Mouse (Mus musculus): ENCODE data around the gene Cldn1. TPM values are rescaled to one million over a fixed set of nuclear protein-coding genes. Genes with fewer than 3 reads are reported as not detected.

Gene Cldn1
- polyA plus RNA-seq, 1 experiment, result 17.7 TPM

DNA sequence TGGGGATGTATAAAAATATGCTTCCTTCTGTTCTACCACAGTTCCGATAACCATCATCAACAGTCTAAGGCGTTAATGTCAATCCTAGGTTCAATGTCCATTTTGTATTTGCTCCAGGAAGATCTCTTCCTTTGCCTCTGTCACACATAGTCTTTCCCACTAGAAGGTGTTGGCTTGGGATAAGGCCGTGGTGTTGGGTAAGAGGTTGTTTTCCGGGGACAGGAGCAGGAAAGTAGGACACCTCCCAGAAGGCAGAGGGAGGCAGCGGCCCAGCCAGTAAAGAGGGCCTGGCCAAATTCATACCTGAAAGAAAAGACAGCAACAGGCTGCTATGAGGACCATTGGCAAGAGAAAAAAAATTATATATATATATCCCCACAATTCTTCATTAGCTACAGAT is 12.7 kb downstream of the Cldn1 start:
- WGBS, result 86% methylated on average over 5 of the region's 5 CpGs
- Histone ChIP-seq H3K4me3 (ENCODE audit: insufficient read depth, low read depth, low read length) (no peak overlapping the region), H3K36me3 (ENCODE audit: control insufficient read depth, insufficient read depth, low read length) (no peaks in the 10 kb centered on the region), H3K4me1 (ENCODE audit: control insufficient read depth, insufficient read depth, low read length) (peaks cover 9% of the 10 kb centered on the region; the same call in 1 of the 2 replicates), H3K27me3 (replicated peaks; ENCODE audit: control insufficient read depth, insufficient read depth, low read length) (no peaks in the 10 kb centered on the region), H3K27ac (ENCODE audit: insufficient read depth, low read depth, low read length) (peak overlapping the region; percentile 45; the same call in 1 of the 2 replicates)
- no peak for TF ChIP-seq POLR2A (IDR thresholded peaks at IDR 0.05; ENCODE audit: low read depth, low read length)
- TF ChIP-seq CTCF (conservative IDR thresholded peaks at IDR 0.05; ENCODE audit: insufficient read depth, insufficient read length, low read depth, low read length), result no peak
- DNase-seq, result no peak

DNA sequence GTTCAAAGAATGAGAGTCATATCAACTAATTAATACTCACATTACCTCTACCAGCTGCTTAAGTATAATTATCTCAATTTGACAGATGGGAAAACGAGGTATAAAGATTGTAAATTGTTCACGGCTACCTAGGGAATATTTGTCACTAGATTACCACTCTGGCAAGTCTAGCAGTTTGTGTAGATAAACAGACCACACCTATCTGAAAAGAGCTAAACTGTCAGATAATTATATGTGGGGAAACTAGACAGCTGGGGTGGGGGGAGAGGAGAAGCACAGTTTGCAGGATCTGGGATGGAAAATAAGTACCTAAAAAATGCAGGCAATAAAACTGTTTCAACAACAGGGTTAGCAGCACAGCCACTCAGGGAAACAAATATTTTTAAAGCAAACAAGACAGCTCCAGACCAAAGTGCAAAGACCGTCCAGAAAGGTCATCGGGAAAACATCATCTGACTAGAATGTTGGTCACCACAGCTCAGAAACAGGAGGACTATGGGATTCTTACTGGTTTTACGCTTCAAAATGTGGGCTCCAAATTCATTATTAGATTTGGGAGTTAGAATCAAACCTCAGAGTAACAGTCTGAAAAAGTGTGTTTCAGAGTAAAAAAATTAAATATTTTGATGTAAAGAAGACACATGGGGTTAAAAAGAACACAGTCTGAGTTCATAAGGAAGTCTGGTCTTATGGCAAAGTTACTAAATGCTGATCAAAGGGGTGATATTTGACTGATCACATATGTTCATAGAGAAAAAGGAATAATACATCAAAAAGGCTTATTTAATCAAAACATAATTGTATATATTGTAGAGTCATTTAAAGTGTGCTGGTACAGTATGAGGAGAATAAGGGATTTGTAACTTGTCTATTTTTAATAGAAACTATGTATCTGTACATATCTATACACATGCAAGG is 13.5 kb downstream of the Cldn1 start:
- Histone ChIP-seq H3K4me1 (ENCODE audit: control insufficient read depth, insufficient read depth, low read length) (peaks cover 9% of the 10 kb centered on the region; the same call in 1 of the 2 replicates), H3K36me3 (ENCODE audit: control insufficient read depth, insufficient read depth, low read length) (no peaks in the 10 kb centered on the region), H3K27ac (ENCODE audit: insufficient read depth, low read depth, low read length) (peak overlapping the region; percentile 74; the same call in 1 of the 2 replicates), H3K27me3 (replicated peaks; ENCODE audit: control insufficient read depth, insufficient read depth, low read length) (no peaks in the 10 kb centered on the region), H3K4me3 (ENCODE audit: insufficient read depth, low read depth, low read length) (no peak overlapping the region)
- TF ChIP-seq POLR2A (IDR thresholded peaks at IDR 0.05; ENCODE audit: low read depth, low read length) (no peak), CTCF (conservative IDR thresholded peaks at IDR 0.05; ENCODE audit: insufficient read depth, insufficient read length, low read depth, low read length) (no peak)
- DNase-seq, result peak; percentile 84
- WGBS, result 41% methylated on average over 5 of the region's 5 CpGs

DNA sequence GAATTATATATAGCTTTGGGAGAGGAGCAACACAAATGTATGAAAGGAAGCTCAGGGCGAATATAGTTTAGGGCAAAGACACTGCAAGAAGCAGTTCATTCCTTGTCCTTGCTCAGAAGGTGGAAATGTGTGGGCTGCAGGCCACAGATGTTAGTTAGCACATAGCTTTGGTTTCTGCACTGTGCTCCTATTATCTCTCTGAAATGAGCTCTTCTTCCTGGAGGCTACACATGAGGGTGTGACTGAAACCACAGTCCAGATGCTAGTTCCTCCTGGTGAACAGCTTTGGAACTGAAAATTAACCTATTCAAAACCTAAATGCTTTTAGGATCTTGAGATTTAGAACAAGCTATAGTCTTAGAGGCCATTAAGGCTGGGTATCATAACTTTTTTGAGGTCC is 16.1 kb downstream of the Cldn1 start:
- DNase-seq, result no peak
- 82% methylated on average over 1 of the region's 1 CpGs for WGBS
- Histone ChIP-seq H3K4me1 (ENCODE audit: control insufficient read depth, insufficient read depth, low read length) (peaks cover 9% of the 10 kb centered on the region; the same call in 1 of the 2 replicates), H3K4me3 (ENCODE audit: insufficient read depth, low read depth, low read length) (no peak overlapping the region), H3K27ac (ENCODE audit: insufficient read depth, low read depth, low read length) (no peak overlapping the region), H3K27me3 (replicated peaks; ENCODE audit: control insufficient read depth, insufficient read depth, low read length) (no peaks in the 10 kb centered on the region), H3K36me3 (ENCODE audit: control insufficient read depth, insufficient read depth, low read length) (no peaks in the 10 kb centered on the region)
- TF ChIP-seq POLR2A (IDR thresholded peaks at IDR 0.05; ENCODE audit: low read depth, low read length) (no peak), CTCF (conservative IDR thresholded peaks at IDR 0.05; ENCODE audit: insufficient read depth, insufficient read length, low read depth, low read length) (no peak)

DNA sequence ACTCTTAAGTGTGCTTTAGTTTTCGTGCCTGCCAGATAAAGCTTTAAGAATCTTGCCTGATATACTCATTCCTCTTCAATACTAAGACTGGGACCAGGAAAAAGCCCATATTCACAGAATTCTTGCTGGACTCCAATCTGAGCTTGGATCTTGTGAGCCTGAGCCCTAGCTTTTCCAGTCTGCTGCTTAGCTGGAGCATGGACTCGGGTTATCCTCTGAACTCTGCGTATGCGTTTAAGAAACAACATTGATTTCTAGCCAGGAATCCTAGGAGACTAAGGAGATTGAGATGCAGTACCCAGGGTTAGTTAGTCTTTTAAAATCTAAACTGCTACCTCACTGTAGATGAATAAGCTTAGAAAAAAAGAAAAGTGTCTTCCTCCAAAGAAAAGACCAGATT is 20.9 kb downstream of the Cldn1 start:
- DNase-seq, result peak; percentile 72
- Histone ChIP-seq H3K27me3 (replicated peaks; ENCODE audit: control insufficient read depth, insufficient read depth, low read length) (no peaks in the 10 kb centered on the region), H3K36me3 (ENCODE audit: control insufficient read depth, insufficient read depth, low read length) (no peaks in the 10 kb centered on the region), H3K4me3 (ENCODE audit: insufficient read depth, low read depth, low read length) (no peak overlapping the region), H3K4me1 (ENCODE audit: control insufficient read depth, insufficient read depth, low read length) (peaks cover 3% of the 10 kb centered on the region; the same call in 1 of the 2 replicates), H3K27ac (ENCODE audit: insufficient read depth, low read depth, low read length) (no peak overlapping the region)
- 60% methylated on average over 4 of the region's 4 CpGs for WGBS
- TF ChIP-seq CTCF (conservative IDR thresholded peaks at IDR 0.05; ENCODE audit: insufficient read depth, insufficient read length, low read depth, low read length), result no peak
- TF ChIP-seq POLR2A (IDR thresholded peaks at IDR 0.05; ENCODE audit: low read depth, low read length), result no peak

- 85% methylated on average over 1 of the region's 1 CpGs for WGBS
- TF ChIP-seq CTCF (conservative IDR thresholded peaks at IDR 0.05; ENCODE audit: insufficient read depth, insufficient read length, low read depth, low read length) (no peak), POLR2A (IDR thresholded peaks at IDR 0.05; ENCODE audit: low read depth, low read length) (no peak)
Observed at GRCm38 (mm10) chr16:26348809-26349208, 22.8 kb downstream of the Cldn1 start.

GRCm38 (mm10) chr16:26316281-26316680 is 55.4 kb downstream of the Cldn1 start:
- Histone ChIP-seq H3K4me1 (ENCODE audit: control insufficient read depth, insufficient read depth, low read length) (no peaks in the 10 kb centered on the region), H3K27ac (ENCODE audit: insufficient read depth, low read depth, low read length) (no peak overlapping the region), H3K4me3 (ENCODE audit: insufficient read depth, low read depth, low read length) (no peak overlapping the region), H3K36me3 (ENCODE audit: control insufficient read depth, insufficient read depth, low read length) (no peaks in the 10 kb centered on the region), H3K27me3 (replicated peaks; ENCODE audit: control insufficient read depth, insufficient read depth, low read length) (no peaks in the 10 kb centered on the region)
- 66% methylated on average over 7 of the region's 7 CpGs for WGBS
- no peak for TF ChIP-seq POLR2A (IDR thresholded peaks at IDR 0.05; ENCODE audit: low read depth, low read length)
- no peak for TF ChIP-seq CTCF (conservative IDR thresholded peaks at IDR 0.05; ENCODE audit: insufficient read depth, insufficient read length, low read depth, low read length)
- no peak for DNase-seq

More at GRCm38 (mm10) chr16:26348809-26349208, 22.8 kb downstream of the Cldn1 start:
- no peak overlapping the region for H3K27ac ChIP-seq (ENCODE audit: insufficient read depth, low read depth, low read length)
- no peak overlapping the region for H3K4me3 ChIP-seq (ENCODE audit: insufficient read depth, low read depth, low read length)
- peak; percentile 17 for DNase-seq
- peaks cover 3% of the 10 kb centered on the region; the same call in 1 of the 2 replicates for H3K4me1 ChIP-seq (ENCODE audit: control insufficient read depth, insufficient read depth, low read length)
- H3K36me3 ChIP-seq (ENCODE audit: control insufficient read depth, insufficient read depth, low read length), result no peaks in the 10 kb centered on the region
- no peaks in the 10 kb centered on the region for H3K27me3 ChIP-seq (replicated peaks; ENCODE audit: control insufficient read depth, insufficient read depth, low read length)

DNA sequence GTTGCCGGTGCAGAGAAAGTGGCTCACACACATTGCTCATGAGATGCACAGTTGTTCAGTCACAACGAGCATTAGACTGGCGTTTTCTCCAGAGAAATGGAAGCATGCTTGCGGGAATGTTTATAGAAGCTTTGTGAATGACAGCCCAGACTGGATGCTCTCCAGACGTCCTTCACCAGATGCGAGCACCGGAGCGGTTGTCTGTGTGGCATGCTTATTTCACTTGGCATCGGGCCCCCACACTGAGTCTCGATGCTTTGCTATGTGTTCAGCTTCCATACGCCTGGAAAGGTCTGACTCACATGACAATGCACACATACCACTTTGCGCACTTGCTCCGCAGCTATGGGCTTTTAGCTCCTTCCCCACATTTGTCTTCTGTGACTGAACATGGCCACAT is 56.8 kb downstream of the Cldn1 start:
- no peaks in the 10 kb centered on the region for H3K4me1 ChIP-seq (ENCODE audit: control insufficient read depth, insufficient read depth, low read length)
- H3K36me3 ChIP-seq (ENCODE audit: control insufficient read depth, insufficient read depth, low read length), result no peaks in the 10 kb centered on the region
- no peak for DNase-seq
- no peak overlapping the region for H3K4me3 ChIP-seq (ENCODE audit: insufficient read depth, low read depth, low read length)
- no peaks in the 10 kb centered on the region for H3K27me3 ChIP-seq (replicated peaks; ENCODE audit: control insufficient read depth, insufficient read depth, low read length)
- H3K27ac ChIP-seq (ENCODE audit: insufficient read depth, low read depth, low read length), result no peak overlapping the region
- WGBS, result 77% methylated on average over 13 of the region's 13 CpGs
- TF ChIP-seq POLR2A (IDR thresholded peaks at IDR 0.05; ENCODE audit: low read depth, low read length), result no peak
- no peak for TF ChIP-seq CTCF (conservative IDR thresholded peaks at IDR 0.05; ENCODE audit: insufficient read depth, insufficient read length, low read depth, low read length)

All from kidney, adult 2 months (tissue).